Mouse (Mus musculus) olfactory bulb, adult 2 months (tissue): ENCODE results near the gene Dctpp1.
"Not testable (repeated sequence)": the region's sequence is repeated elsewhere in the genome, so short reads cannot be mapped to it uniquely, and the experiment has no call there.

Experiments used
- CTCF ChIP-seq: fragments of 200-500 bp; IDR thresholded peaks from 2 replicates; pipeline ENCODE4 v1.5.1; 2012; ENCODE audit warnings: low read depth, mild to moderate bottlenecking, low read length, moderate library complexity; ENCODE audit not compliant: insufficient read depth
- POLR2A ChIP-seq: fragments of 200-500 bp; IDR thresholded peaks from 2 replicates; pipeline ENCODE4 v1.6.1; 2012; ENCODE audit warnings: mild to moderate bottlenecking, low read depth, low read length, moderate library complexity; ENCODE audit not compliant: insufficient read depth

GRCm38 (mm10) chr7:127250511-127250910 is 10.0 kb downstream of the Dctpp1 start:
- not testable (repeated sequence) for TF ChIP-seq CTCF, POLR2A
